Mouse (Mus musculus) testis, adult 10 weeks (tissue): ENCODE results near the gene Rorc. TPM values are rescaled to one million over a fixed set of nuclear protein-coding genes. Genes with fewer than 3 reads are reported as not detected.

Experiments
- polyA plus RNA-seq: library from polyadenylated mRNA; stranded (reverse); fragments of 350-450 nt; fragmentation: Illumina TruSeq; extraction: RNeasy Lipid Tissue Mini Kit (QIAGEN cat#74804); gene quantifications from one replicate; pipeline ENCODE4 v1.2.3, GENCODE M21; 2014; ENCODE audit warnings: low read depth, low replicate concordance

The Rorc gene
- polyA plus RNA-seq, result 1.8 TPM

GRCm38 (mm10) chr3:94372641-94373040, at the start of gene Rorc:
Gene Rorc (plus strand): TSS chr3:94372794.

GRCm38 (mm10) chr3:94341959-94342422, 30.6 kb upstream of the Rorc start, which contains the start of gene Them5:
Gene Them5 (plus strand): TSS chr3:94342099.

GRCm38 (mm10) chr3:94362138-94362537, 10.5 kb upstream of the Rorc start, which contains the start of gene C2cd4d:
Gene C2cd4d (plus strand): TSS chr3:94362438.

GRCm38 (mm10) chr3:94398217-94398616, 25.6 kb downstream of the Rorc start, which contains the start of gene Lingo4:
Gene Lingo4 (plus strand): TSS chr3:94398517.

GRCm38 (mm10) chr3:94413031-94413679, 40.6 kb downstream of the Rorc start, which contains the start of gene Tdrkh:
Gene Tdrkh (plus strand): TSS chr3:94413273.

GRCm38 (mm10) chr3:94442951-94443596, 70.5 kb downstream of the Rorc start, which contains the start of gene Mrpl9:
Gene Mrpl9 (plus strand): TSS chr3:94443318.

GRCm38 (mm10) chr3:94443597-94443964, 71.0 kb downstream of the Rorc start, which contains the start of gene Oaz3:
Gene Oaz3 (minus strand): TSS chr3:94443915.

Other genes with a start within 250 kb of the Rorc start
- not detected for gene Gm10696, start 194.6 kb upstream of the Rorc start, polyA plus RNA-seq
- 0.69 TPM for gene Gm5286, start 176.1 kb upstream of the Rorc start, polyA plus RNA-seq
- gene Gm4778, start 108.8 kb upstream of the Rorc start, polyA plus RNA-seq, result not detected
- 45.5 TPM for gene Them4, start 62.7 kb upstream of the Rorc start, polyA plus RNA-seq
- not detected for gene Them5, start 30.7 kb upstream of the Rorc start, polyA plus RNA-seq
- gene C2cd4d, start 10.4 kb upstream of the Rorc start, polyA plus RNA-seq, result not detected
- not detected for gene Lingo4, start 25.7 kb downstream of the Rorc start, polyA plus RNA-seq
- 75.8 TPM for gene Tdrkh, start 40.5 kb downstream of the Rorc start, polyA plus RNA-seq
- gene Mrpl9, start 70.5 kb downstream of the Rorc start, polyA plus RNA-seq, result 16.2 TPM
- gene Oaz3, start 71.1 kb downstream of the Rorc start, polyA plus RNA-seq, result 1,974 TPM
- 5.2 TPM for gene Celf3, start 105.5 kb downstream of the Rorc start, polyA plus RNA-seq
- 300 TPM for gene Riiad1, start 107.5 kb downstream of the Rorc start, polyA plus RNA-seq
- gene Snx27, start 209.9 kb downstream of the Rorc start, polyA plus RNA-seq, result 76.0 TPM